Mouse (Mus musculus): ENCODE measurements around the gene Snx17. TPM values are rescaled to one million over a fixed set of nuclear protein-coding genes. Genes with fewer than 3 reads are reported as not detected.

Snx17 gene
- polyA plus RNA-seq, 1 experiment from 2014 or later, result 80.3 TPM

GRCm38 (mm10) chr5:31193631-31194281 is 729 bp downstream of the Snx17 start:
- H3K36me3 ChIP-seq (ENCODE audit: control insufficient read depth, insufficient read depth, low read length), result peaks cover 36% of the 10 kb centered on the region
- TF ChIP-seq EP300 (optimal IDR thresholded peaks at IDR 0.05), result no peak
- TF ChIP-seq CTCF (IDR thresholded peaks at IDR 0.05; ENCODE audit: low read depth), result no peak

GRCm38 (mm10) chr5:31194486-31195485 is 1.8 kb downstream of the Snx17 start:
- no peak overlapping the region for H3K9ac ChIP-seq (ENCODE audit: low read length)
- DNase-seq (ENCODE audit: low spot score) (peak; percentile 60), ATAC-seq (ENCODE audit: low FRiP score, low TSS enrichment) (no peak)
- no peak overlapping the region for H3K4me2 ChIP-seq (replicated peaks; ENCODE audit: low read depth)
- no peaks in the 10 kb centered on the region for H3K27me3 ChIP-seq (ENCODE audit: control insufficient read depth, insufficient read depth, low read length)
- no peak overlapping the region for H3K4me3 ChIP-seq (ENCODE audit: low read depth, low read length)
- WGBS, result 82% methylated on average over 16 of the region's 16 CpGs
- no peak for TF ChIP-seq CTCF (IDR thresholded peaks at IDR 0.05; ENCODE audit: low read depth)
- TF ChIP-seq EP300 (optimal IDR thresholded peaks at IDR 0.05), result no peak
- H3K36me3 ChIP-seq (ENCODE audit: control insufficient read depth, insufficient read depth, low read length), result peaks cover 44% of the 10 kb centered on the region
- H3K4me1 ChIP-seq (replicated peaks; ENCODE audit: control insufficient read depth, insufficient read depth), result 0 out of 2 replicates have a peak, but pooled peaks cover 3% of the 10 kb centered on the region
- H3K27ac ChIP-seq (replicated peaks), result no peak overlapping the region; the same call in 1 of the 2 replicates
- no peaks in the 10 kb centered on the region for H3K9me3 ChIP-seq (ENCODE audit: control insufficient read depth, low read length)

More at GRCm38 (mm10) chr5:31193631-31194281, 729 bp downstream of the Snx17 start:
- peak overlapping the region; percentile 87 for H3K4me3 ChIP-seq (ENCODE audit: low read depth, low read length)
- peak overlapping the region; percentile 93 for H3K27ac ChIP-seq (replicated peaks)
- 9% methylated on average over 25 of the region's 25 CpGs for WGBS
- DNase-seq (ENCODE audit: low spot score) (no peak), ATAC-seq (ENCODE audit: low FRiP score, low TSS enrichment) (no peak)
- H3K9ac ChIP-seq (ENCODE audit: low read length), result peak overlapping the region; percentile 87
- peak overlapping the region; percentile 76 for H3K4me2 ChIP-seq (replicated peaks; ENCODE audit: low read depth)
- H3K9me3 ChIP-seq (ENCODE audit: control insufficient read depth, low read length), result no peaks in the 10 kb centered on the region
- H3K4me1 ChIP-seq (replicated peaks; ENCODE audit: control insufficient read depth, insufficient read depth), result 0 out of 2 replicates have a peak, but pooled peaks cover 3% of the 10 kb centered on the region
- H3K27me3 ChIP-seq (ENCODE audit: control insufficient read depth, insufficient read depth, low read length), result no peaks in the 10 kb centered on the region

GRCm38 (mm10) chr5:31195671-31196070 is 2.6 kb downstream of the Snx17 start:
- WGBS, result 84% methylated on average over 4 of the region's 4 CpGs
- H3K36me3 ChIP-seq (ENCODE audit: control insufficient read depth, insufficient read depth, low read length), result peaks cover 44% of the 10 kb centered on the region
- TF ChIP-seq CTCF (IDR thresholded peaks at IDR 0.05; ENCODE audit: low read depth) (no peak), EP300 (optimal IDR thresholded peaks at IDR 0.05) (no peak)

GRCm38 (mm10) chr5:31196207-31196606 is 3.2 kb downstream of the Snx17 start:
- H3K9me3 ChIP-seq (ENCODE audit: control insufficient read depth, low read length), result peaks cover 5% of the 10 kb centered on the region
- WGBS, result 81% methylated on average over 10 of the region's 10 CpGs
- H3K4me3 ChIP-seq (ENCODE audit: low read depth, low read length), result no peak overlapping the region
- H3K27ac ChIP-seq (replicated peaks), result peak overlapping the region; percentile 67
- no peak overlapping the region for H3K4me2 ChIP-seq (replicated peaks; ENCODE audit: low read depth)
- no peak for TF ChIP-seq CTCF (IDR thresholded peaks at IDR 0.05; ENCODE audit: low read depth)
- TF ChIP-seq EP300 (optimal IDR thresholded peaks at IDR 0.05), result no peak
- no peak overlapping the region; the same call in 1 of the 2 replicates for H3K9ac ChIP-seq (ENCODE audit: low read length)
- 0 out of 2 replicates have a peak, but pooled peaks cover 3% of the 10 kb centered on the region for H3K4me1 ChIP-seq (replicated peaks; ENCODE audit: control insufficient read depth, insufficient read depth)
- H3K27me3 ChIP-seq (ENCODE audit: control insufficient read depth, insufficient read depth, low read length), result no peaks in the 10 kb centered on the region
- DNase-seq (ENCODE audit: low spot score), result no peak
- H3K36me3 ChIP-seq (ENCODE audit: control insufficient read depth, insufficient read depth, low read length), result peaks cover 42% of the 10 kb centered on the region
- ATAC-seq (ENCODE audit: low FRiP score, low TSS enrichment), result no peak

More at GRCm38 (mm10) chr5:31195671-31196070, 2.6 kb downstream of the Snx17 start:
- Histone ChIP-seq H3K27me3 (ENCODE audit: control insufficient read depth, insufficient read depth, low read length) (no peaks in the 10 kb centered on the region), H3K9ac (ENCODE audit: low read length) (no peak overlapping the region; the same call in 1 of the 2 replicates), H3K4me1 (replicated peaks; ENCODE audit: control insufficient read depth, insufficient read depth) (0 out of 2 replicates have a peak, but pooled peaks cover 3% of the 10 kb centered on the region), H3K9me3 (ENCODE audit: control insufficient read depth, low read length) (peaks cover 5% of the 10 kb centered on the region), H3K4me3 (ENCODE audit: low read depth, low read length) (no peak overlapping the region), H3K27ac (replicated peaks) (peak overlapping the region; percentile 67), H3K4me2 (replicated peaks; ENCODE audit: low read depth) (no peak overlapping the region)
- DNase-seq (ENCODE audit: low spot score) (no peak), ATAC-seq (ENCODE audit: low FRiP score, low TSS enrichment) (no peak)

GRCm38 (mm10) chr5:31197072-31197471 is 4.0 kb downstream of the Snx17 start:
- DNase-seq (ENCODE audit: low spot score), result no peak
- Histone ChIP-seq H3K9me3 (ENCODE audit: control insufficient read depth, low read length) (peaks cover 5% of the 10 kb centered on the region), H3K4me2 (replicated peaks; ENCODE audit: low read depth) (no peak overlapping the region), H3K4me3 (ENCODE audit: low read depth, low read length) (no peak overlapping the region), H3K27me3 (ENCODE audit: control insufficient read depth, insufficient read depth, low read length) (no peaks in the 10 kb centered on the region), H3K27ac (replicated peaks) (no peak overlapping the region), H3K4me1 (replicated peaks; ENCODE audit: control insufficient read depth, insufficient read depth) (0 out of 2 replicates have a peak, but pooled peaks cover 3% of the 10 kb centered on the region), H3K36me3 (ENCODE audit: control insufficient read depth, insufficient read depth, low read length) (peaks cover 42% of the 10 kb centered on the region), H3K9ac (ENCODE audit: low read length) (no peak overlapping the region)
- WGBS, result 89% methylated on average over 12 of the region's 12 CpGs
- no peak for TF ChIP-seq CTCF (IDR thresholded peaks at IDR 0.05; ENCODE audit: low read depth)
- no peak for TF ChIP-seq EP300 (optimal IDR thresholded peaks at IDR 0.05)
- no peak for ATAC-seq (ENCODE audit: low FRiP score, low TSS enrichment)

Data from stomach, postnatal 0 days (tissue).